27 mouse cellular contexts compared by ENCODE assay signal in the genomic region with DNA sequence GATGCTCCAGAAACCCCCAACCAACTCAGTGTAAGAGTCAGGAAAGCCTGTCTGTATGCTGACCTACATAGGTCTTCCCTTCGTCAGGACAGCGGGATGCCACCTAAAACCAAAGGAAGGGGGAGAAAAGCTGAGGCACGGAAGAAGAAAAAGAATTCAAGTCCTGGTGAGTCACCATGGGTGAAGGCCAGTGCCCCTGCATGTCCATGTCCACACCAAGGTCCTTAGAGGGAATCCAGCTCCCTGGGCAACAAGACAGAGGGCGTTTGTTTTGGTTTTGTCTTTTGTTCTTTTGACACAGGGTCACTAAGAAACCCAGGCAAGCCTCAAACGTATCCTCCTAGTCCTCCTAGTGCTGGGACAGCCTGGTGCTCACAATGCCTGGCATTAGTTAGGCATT. TPM values are rescaled to one million over a fixed set of nuclear protein-coding genes. Genes with fewer than 3 reads are reported as not detected.
DNase-seq lines count a peak whose midpoint lies in the region; ATAC-seq lines count a peak whose summit lies in the region.
"Had no signal": no experiment of that assay in that cellular context is flagged by ENCODE, and none has a peak within 500 bp of the region (broad histone marks: within the 10 kb centered on the region; RNA-seq: fewer than 3 reads in every experiment).

No protein-coding gene starts in this region.

- no peak for ATAC-seq in megakaryocyte progenitor cell, adult 5-6 weeks (replicated peaks; ENCODE audit: poor library complexity)
- ATAC-seq: forebrain, embryonic 14.5 days; hindbrain, postnatal 0 days; intestine, embryonic 15.5 days; midbrain, embryonic 13.5 days had no signal

- peak; percentile 32 for DNase-seq in layer of hippocampus, adult 9-11 months
- no peak for DNase-seq in layer of hippocampus, adult 18-20 months (ENCODE audit: low spot score in 2 of 2)
- peak; percentile 24 for DNase-seq in retina, postnatal 1 day
- no peak for DNase-seq in retina, embryonic 14.5 days (ENCODE audit: low spot score)
- peak; percentile 57 for DNase-seq in Muller cell, postnatal 12 days (ENCODE audit: inconsistent ontology term)
- DNase-seq in adrenal gland, postnatal 10 days, result peak; percentile 59
- DNase-seq in cerebellum, adult 11 months, result no peak
- DNase-seq: cerebellum, adult 8-10 months; cerebellum, postnatal 25 days; embryo, embryonic 11 days; gastrocnemius, postnatal 14 days; heart, postnatal 14 days; kidney, adult 8-10 months; liver; lung, embryonic 14.5 days; lung, postnatal 4 days; right cerebral cortex, postnatal 25 days had no signal

RNA-seq across cellular contexts. Expression of a gene that starts 0.4 kb away (rescaled TPM):
- 1 to 10 TPM; 4.7 to 6.1 TPM for total RNA-seq in layer of hippocampus, adult 18-20 months (2021)
- 1 to 10 TPM; 1.5 to 1.6 TPM for total RNA-seq in adrenal gland, postnatal 10 days (2021)
- total RNA-seq in megakaryocyte progenitor cell, adult 5-6 weeks (2015), result not detected in 2 replicates
- not detected in 2 replicates for total RNA-seq in megakaryocyte progenitor cell, adult 5-6 weeks (2017)
- total RNA-seq: gastrocnemius, postnatal 14 days; granulocyte monocyte progenitor cell, adult 5-6 weeks; megakaryocyte-erythroid progenitor cell, adult 5-6 weeks; MEL; neutrophil, adult 5-6 weeks had no signal

RNA-seq across cellular contexts. Expression of a gene that starts 7.1 kb away (rescaled TPM):
- total RNA-seq in layer of hippocampus, adult 18-20 months (2021), result 10 to 100 TPM; 59.8 to 66.3 TPM
- 10 to 100 TPM; 28.2 to 32.4 TPM for total RNA-seq in adrenal gland, postnatal 10 days (2021)
- 106 and 109 TPM in 2 replicates for total RNA-seq in megakaryocyte progenitor cell, adult 5-6 weeks (2015)
- total RNA-seq in megakaryocyte progenitor cell, adult 5-6 weeks (2017), result 28.9 and 45.7 TPM in 2 replicates

RNA-seq across cellular contexts. Expression of a gene that starts 10.4 kb away (rescaled TPM):
- 1 to 10 TPM in 1 of 2 experiments, under 1 TPM in 1; 0.86 to 1.5 TPM for total RNA-seq in layer of hippocampus, adult 18-20 months (2021)
- under 1 TPM in 1 of 2 experiments, not detected in 1; 0.48 TPM for total RNA-seq in adrenal gland, postnatal 10 days (2021)
- 0.35 and 0.54 TPM in 2 replicates for total RNA-seq in megakaryocyte progenitor cell, adult 5-6 weeks (2015)
- not detected in 2 replicates for total RNA-seq in megakaryocyte progenitor cell, adult 5-6 weeks (2017)
- total RNA-seq: adrenal gland, adult 18-20 months; granulocyte monocyte progenitor cell, adult 5-6 weeks; megakaryocyte-erythroid progenitor cell, adult 5-6 weeks; MEL had no signal

RNA-seq across cellular contexts. Expression of a gene that starts 27.5 kb away (rescaled TPM):
- total RNA-seq in layer of hippocampus, adult 18-20 months (2021), result 10 to 100 TPM; 10.0 to 11.8 TPM
- 10 to 100 TPM; 23.1 to 30.6 TPM for total RNA-seq in adrenal gland, postnatal 10 days (2021)
- 4.1 and 4.7 TPM in 2 replicates for total RNA-seq in megakaryocyte progenitor cell, adult 5-6 weeks (2015)
- 3.4 and 8.3 TPM in 2 replicates for total RNA-seq in megakaryocyte progenitor cell, adult 5-6 weeks (2017)

RNA-seq across cellular contexts. Expression of a gene that starts 47.5 kb away (rescaled TPM):
- total RNA-seq in layer of hippocampus, adult 18-20 months (2021), result 10 to 100 TPM; 65.5 to 74.6 TPM
- total RNA-seq in adrenal gland, postnatal 10 days (2021), result 10 to 100 TPM; 15.0 to 23.1 TPM
- total RNA-seq in megakaryocyte progenitor cell, adult 5-6 weeks (2015), result 3.9 and 7.4 TPM in 2 replicates
- total RNA-seq in megakaryocyte progenitor cell, adult 5-6 weeks (2017), result 1.6 and 2.5 TPM in 2 replicates

Comparison
In these comparisons a context has a peak if more than half of its experiments do, and no peak if none do; other contexts are left out.
1. DNase-seq: peak in layer of hippocampus, adult 9-11 months (single experiment), retina, postnatal 1 day (single experiment), Muller cell, postnatal 12 days (single experiment) and adrenal gland, postnatal 10 days (single experiment); none in layer of hippocampus, adult 18-20 months (0 of 2), retina, embryonic 14.5 days (single experiment) and cerebellum, adult 11 months (single experiment).